In genomic region chr2:94297467-94297866, GRCm38 (mm10) we compare ENCODE assay signal across 15 mouse cellular contexts.
"Had no signal": no experiment of that assay in that cellular context is flagged by ENCODE, and none has a peak within 500 bp of the region (broad histone marks: within the 10 kb centered on the region; RNA-seq: fewer than 3 reads in every experiment).

No protein-coding gene starts in this region.

- DNase-seq: retina, postnatal 1 day; right cerebral cortex, adult 18-20 months; right cerebral cortex, postnatal 14 days; right cerebral cortex, postnatal 25 days; right cerebral cortex, postnatal 4 days; spleen, adult 18-20 months; thymus, adult 18-20 months; thymus, adult 2 months; thymus, postnatal 14 days; thymus, postnatal 25 days; thymus, postnatal 36 days; thymus, postnatal 4 days had no signal

- H3K27me3 ChIP-seq: neural tube, embryonic 15.5 days; stomach, embryonic 15.5 days had no signal

- H3K27ac ChIP-seq: neural tube, embryonic 15.5 days; stomach, embryonic 15.5 days; stomach, postnatal 0 days had no signal

- H3K4me1 ChIP-seq: neural tube, embryonic 15.5 days; stomach, embryonic 15.5 days had no signal

- H3K9ac ChIP-seq: neural tube, embryonic 15.5 days; stomach, embryonic 15.5 days had no signal

- H3K4me3 ChIP-seq: neural tube, embryonic 15.5 days; stomach, embryonic 15.5 days had no signal

- H3K9me3 ChIP-seq: neural tube, embryonic 15.5 days; stomach, embryonic 15.5 days had no signal

- H3K4me2 ChIP-seq: neural tube, embryonic 15.5 days; stomach, embryonic 15.5 days had no signal
